Mouse (Mus musculus): Measurements from ENCODE around the gene Vmn2r43. TPM values are rescaled to one million over a fixed set of nuclear protein-coding genes. Genes with fewer than 3 reads are reported as not detected.
"Not testable (repeated sequence)": the region's sequence is repeated elsewhere in the genome, so short reads cannot be mapped to it uniquely, and the experiment has no call there.

The Vmn2r43 gene
- total RNA-seq (2015; ENCODE audit: low replicate concordance) (not detected in 2 replicates), total RNA-seq (2017; ENCODE audit: low replicate concordance) (0.34 TPM in 1 of 2 replicates, not detected in the other)

DNA sequence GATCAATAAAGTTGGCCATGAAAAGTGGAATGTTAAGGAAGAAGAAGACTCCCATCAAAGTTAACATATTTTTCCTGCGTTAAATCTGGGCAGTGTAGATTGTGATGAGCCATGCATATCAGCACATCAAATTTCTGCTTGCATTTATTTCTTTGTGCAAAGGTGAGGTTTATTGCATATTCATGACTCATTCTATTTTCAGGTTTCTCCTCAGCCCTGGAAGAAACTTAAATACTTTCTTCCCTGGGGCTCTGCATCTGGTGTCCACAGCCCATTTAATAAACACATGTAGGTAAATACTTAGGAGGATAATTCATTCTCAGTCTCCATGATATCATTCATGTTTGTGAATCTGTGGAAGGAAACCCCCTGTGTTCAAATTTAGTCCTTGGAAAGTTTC lies at the start of gene Vmn2r43:
Vmn2r43 (minus strand) TSS at position 101 of the 400 bp plus-strand sequence.
- not testable (repeated sequence) for ATAC-seq (replicated peaks; ENCODE audit: low FRiP score, poor library complexity, severe bottlenecking)

DNA sequence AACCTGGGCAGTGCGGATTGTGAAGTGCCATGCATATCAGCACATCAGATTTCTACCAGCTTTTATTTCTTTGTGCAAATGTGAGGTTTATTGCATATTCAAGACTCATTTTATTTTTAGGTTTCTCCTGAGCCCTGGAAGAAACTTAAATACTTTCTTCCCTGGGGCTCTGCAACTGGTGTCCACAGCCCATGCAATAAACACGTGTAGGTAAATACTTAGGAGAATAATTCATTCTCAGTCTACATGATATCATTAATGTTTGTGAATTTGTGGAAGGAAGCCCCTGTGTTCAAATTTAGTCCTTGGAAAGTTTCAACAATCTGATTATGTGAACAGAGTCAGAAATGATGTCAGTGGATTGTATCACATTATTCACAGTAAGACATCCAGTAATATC lies 60.2 kb downstream of the Vmn2r43 start, which contains the start of gene Vmn2r42:
Vmn2r42 (minus strand) TSS at position 101 of the 400 bp plus-strand sequence.
- not testable (repeated sequence) for ATAC-seq (replicated peaks; ENCODE audit: low FRiP score, poor library complexity, severe bottlenecking)

Other genes with a start within 250 kb of the Vmn2r43 start
- not detected in 2 replicates for gene Vmn2r41, start 98.9 kb downstream of the Vmn2r43 start, total RNA-seq (2015; ENCODE audit: low replicate concordance)
- gene Vmn2r41, start 98.9 kb downstream of the Vmn2r43 start, total RNA-seq (2017; ENCODE audit: low replicate concordance), result not detected in 2 replicates
- gene Vmn2r42, start 60.3 kb downstream of the Vmn2r43 start, total RNA-seq (2015; ENCODE audit: low replicate concordance), result not detected in 2 replicates
- not detected in 2 replicates for gene Vmn2r42, start 60.3 kb downstream of the Vmn2r43 start, total RNA-seq (2017; ENCODE audit: low replicate concordance)
- not detected in 2 replicates for gene Vmn2r44, start 122.7 kb upstream of the Vmn2r43 start, total RNA-seq (2015; ENCODE audit: low replicate concordance)
- gene Vmn2r44, start 122.7 kb upstream of the Vmn2r43 start, total RNA-seq (2017; ENCODE audit: low replicate concordance), result not detected in 2 replicates
- gene Vmn2r45, start 228.5 kb upstream of the Vmn2r43 start, total RNA-seq (2015; ENCODE audit: low replicate concordance), result not detected in 2 replicates
- not detected in 2 replicates for gene Vmn2r45, start 228.5 kb upstream of the Vmn2r43 start, total RNA-seq (2017; ENCODE audit: low replicate concordance)

Measured in erythroblast, adult 5-6 weeks (primary cell).